Mouse (Mus musculus) heart, embryonic 15.5 days (tissue): ENCODE results near the gene Zfp91. TPM values are rescaled to one million over a fixed set of nuclear protein-coding genes. Genes with fewer than 3 reads are reported as not detected.

ENCODE experiments used
- ATAC-seq: fragments of 200-750 bp; cut with Nextera tagmentation; replicated peaks from 2 replicates; pipeline ENCODE4 v1.8.0; 2017; ENCODE audit warnings: low read depth, moderate TSS enrichment; ENCODE audit not compliant: insufficient number of reproducible peaks, insufficient read depth, low FRiP score
- H3K27ac ChIP-seq: fragments of 300-500 bp; sonication (generic); 2 replicates; pipeline ENCODE4 v1.5.1; 2015; ENCODE audit warnings: mild to moderate bottlenecking, inconsistent platforms
- H3K27me3 ChIP-seq: fragments of 300-500 bp; sonication (generic); 2 replicates; pipeline ENCODE4 v1.6.1; 2015; ENCODE audit warnings: inconsistent platforms
- H3K36me3 ChIP-seq: fragments of 300-500 bp; sonication (generic); 2 replicates; pipeline ENCODE4 v1.6.1; 2015; ENCODE audit warnings: mild to moderate bottlenecking, inconsistent platforms
- H3K4me1 ChIP-seq: fragments of 300-500 bp; sonication (generic); replicated peaks from 2 replicates; pipeline ENCODE4 v1.6.1; 2015; ENCODE audit warnings: inconsistent platforms
- H3K4me2 ChIP-seq: fragments of 300-500 bp; sonication (generic); 2 replicates; pipeline ENCODE4 v1.6.1; 2015; ENCODE audit warnings: inconsistent platforms, mild to moderate bottlenecking, moderate library complexity
- H3K4me3 ChIP-seq: fragments of 300-500 bp; sonication (generic); 2 replicates; pipeline ENCODE4 v1.5.1; 2015; ENCODE audit warnings: mild to moderate bottlenecking, inconsistent platforms
- H3K9ac ChIP-seq: fragments of 300-500 bp; sonication (generic); 2 replicates; pipeline ENCODE4 v1.6.1; 2015; ENCODE audit warnings: mild to moderate bottlenecking, inconsistent platforms
- H3K9me3 ChIP-seq: fragments of 300-500 bp; sonication (generic); replicated peaks from 2 replicates; pipeline ENCODE4 v1.6.1; 2016; ENCODE audit warnings: inconsistent platforms
- WGBS: fragments of 180-500 bp; shearing (Covaris S2); methylation state at CpG from one replicate; pipeline ENCODE4 v1.1.7; 2015; ENCODE audit warnings: mixed read lengths; 5-methylcytosine and 5-hydroxymethylcytosine counted together
- polyA plus RNA-seq: library from polyadenylated mRNA; unstranded; fragments of >200 nt; fragmentation: Nextera tagmentation; extraction: Ambion mirVana; gene quantifications from 2 replicates; pipeline ENCODE4 v1.2.1, GENCODE M21; 2015

The Zfp91 gene
- polyA plus RNA-seq, result 11.4 TPM in 2 replicates

DNA sequence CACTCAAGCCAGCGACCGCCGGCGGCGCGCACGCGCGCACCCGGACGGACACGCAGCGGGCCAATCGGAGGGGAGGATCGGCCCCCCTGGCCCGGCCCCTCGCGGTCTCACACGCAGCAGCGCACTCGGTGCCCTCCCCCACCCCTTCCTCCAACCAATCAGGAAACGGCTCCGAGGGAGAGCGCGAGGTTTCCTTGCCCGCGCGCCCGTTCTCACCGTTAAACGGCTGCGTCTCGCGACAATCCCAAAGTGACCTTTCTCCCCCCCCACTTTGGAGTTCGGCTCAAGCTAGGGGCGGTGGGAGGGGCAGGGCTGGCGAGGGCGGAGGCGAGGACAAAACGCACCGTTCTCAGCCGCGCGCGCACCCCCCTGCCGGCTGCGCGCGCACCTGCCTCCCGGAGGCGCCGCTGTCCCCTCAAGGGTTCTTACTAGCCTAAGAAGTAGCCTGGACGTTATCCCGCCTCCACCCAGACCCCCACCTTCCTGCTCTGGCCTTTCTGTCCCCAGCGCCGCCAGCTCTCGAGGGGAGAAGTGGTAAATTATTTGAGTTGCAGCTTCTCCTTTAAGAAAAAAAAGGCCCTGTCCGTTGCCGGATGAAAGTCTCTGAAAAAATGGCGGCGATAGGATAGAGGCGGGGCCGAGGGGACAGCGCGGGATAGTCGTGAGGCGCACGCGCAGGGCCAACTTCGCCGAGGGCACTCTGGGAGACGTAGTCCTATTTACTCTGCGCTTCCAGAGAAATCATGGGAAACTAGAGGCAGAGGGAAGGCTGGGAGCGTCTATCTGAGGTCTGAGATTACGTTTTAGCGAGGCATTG lies at the start of gene Zfp91, which contains the start of gene Lpxn:
Gene Zfp91 (minus strand): TSS at position 616 of the 817 bp plus-strand sequence.
Gene Lpxn (plus strand): TSS at position 683 of the 817 bp plus-strand sequence.
- Histone ChIP-seq H3K27ac (peak within 1 kb of the TSS; percentile 100), H3K4me3 (peak within 1 kb of the TSS; percentile 99), H3K36me3 (no peaks in the 10 kb centered on the region), H3K9me3 (no peaks in the 10 kb centered on the region), H3K27me3 (no peaks in the 10 kb centered on the region), H3K4me1 (peaks cover 9% of the 10 kb centered on the region), H3K9ac (peak within 1 kb of the TSS; percentile 100), H3K4me2 (peak within 1 kb of the TSS; percentile 87)
- under 1% methylated on average over 51 of the region's 76 CpGs for WGBS
- ATAC-seq, result peak; percentile 96

DNA sequence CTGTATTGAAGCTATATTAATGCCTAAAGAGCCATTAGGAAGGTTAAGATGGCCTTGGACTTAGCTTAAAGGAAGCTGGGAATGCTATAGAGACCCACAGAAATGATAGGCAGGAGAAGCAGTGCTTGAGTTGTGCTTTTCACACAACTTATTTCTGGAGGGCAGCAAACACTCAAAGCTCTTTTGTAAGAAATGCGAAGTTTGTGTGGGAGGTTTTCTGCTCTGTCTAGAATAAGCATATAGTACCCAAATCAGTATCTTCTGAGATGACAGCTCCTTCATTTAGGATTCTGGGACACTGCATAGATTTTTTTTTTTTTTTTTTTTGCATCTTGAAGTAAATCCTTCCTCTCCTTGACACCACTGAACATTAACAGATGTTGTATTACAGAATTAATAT lies 42.6 kb upstream of the Zfp91 start:
- Histone ChIP-seq H3K9ac (no peak overlapping the region), H3K27me3 (no peaks in the 10 kb centered on the region), H3K36me3 (no peaks in the 10 kb centered on the region), H3K4me3 (no peak overlapping the region), H3K9me3 (no peaks in the 10 kb centered on the region), H3K4me1 (no peaks in the 10 kb centered on the region), H3K4me2 (no peak overlapping the region), H3K27ac (no peak overlapping the region)
- ATAC-seq, result no peak
- WGBS, result 73% methylated on average over 1 of the region's 1 CpGs

DNA sequence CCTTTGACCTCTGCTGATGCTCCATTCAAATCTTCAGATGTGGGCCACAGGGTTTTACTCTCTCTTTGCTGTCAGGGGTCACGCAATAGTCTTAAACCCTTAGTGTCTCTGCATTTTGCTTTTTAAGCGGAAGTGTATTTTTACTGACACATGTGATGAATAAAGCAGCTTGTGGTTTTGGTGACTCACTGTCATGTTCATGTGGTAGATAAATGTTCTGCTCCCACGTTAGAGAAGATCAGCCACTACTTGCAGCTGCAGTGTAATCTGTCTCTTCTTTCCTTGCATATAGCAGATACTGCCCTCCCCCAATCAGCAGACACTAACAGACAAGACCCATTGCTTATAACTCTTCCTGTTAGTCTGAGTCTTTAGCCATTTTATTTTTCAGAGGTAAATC lies 37.7 kb upstream of the Zfp91 start:
- Histone ChIP-seq H3K36me3 (no peaks in the 10 kb centered on the region), H3K27me3 (no peaks in the 10 kb centered on the region), H3K4me3 (no peak overlapping the region), H3K4me2 (no peak overlapping the region), H3K9me3 (no peaks in the 10 kb centered on the region), H3K27ac (no peak overlapping the region), H3K4me1 (no peaks in the 10 kb centered on the region), H3K9ac (no peak overlapping the region)
- peak; percentile 66; the same call in 1 of the 2 replicates for ATAC-seq
- 59% methylated on average over 3 of the region's 3 CpGs for WGBS

DNA sequence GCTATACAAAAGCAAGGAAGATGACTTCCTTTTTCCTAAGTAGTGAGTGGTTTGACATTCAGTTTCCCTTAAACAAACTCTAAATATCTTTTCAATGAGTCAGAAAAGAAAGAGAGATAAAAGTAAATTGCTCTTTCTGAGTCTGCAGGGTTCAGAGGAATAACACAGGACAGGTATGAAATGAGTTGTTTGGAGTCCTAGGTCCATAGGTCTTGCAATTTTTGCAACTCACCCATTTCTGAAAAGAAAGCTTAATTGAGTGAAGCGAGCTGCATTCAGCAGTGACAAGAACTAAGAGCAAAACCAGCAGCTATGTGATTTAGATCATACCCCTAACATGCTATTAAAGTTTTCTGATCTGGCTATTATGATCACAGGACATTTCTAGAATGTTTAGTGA lies 35.6 kb upstream of the Zfp91 start:
- 58% methylated on average over 1 of the region's 1 CpGs for WGBS
- H3K4me2 ChIP-seq, result no peak overlapping the region
- ATAC-seq, result no peak
- no peak overlapping the region for H3K4me3 ChIP-seq
- H3K27me3 ChIP-seq, result no peaks in the 10 kb centered on the region
- no peak overlapping the region for H3K27ac ChIP-seq
- no peak overlapping the region for H3K9ac ChIP-seq
- no peaks in the 10 kb centered on the region for H3K9me3 ChIP-seq
- no peaks in the 10 kb centered on the region for H3K4me1 ChIP-seq
- no peaks in the 10 kb centered on the region for H3K36me3 ChIP-seq

DNA sequence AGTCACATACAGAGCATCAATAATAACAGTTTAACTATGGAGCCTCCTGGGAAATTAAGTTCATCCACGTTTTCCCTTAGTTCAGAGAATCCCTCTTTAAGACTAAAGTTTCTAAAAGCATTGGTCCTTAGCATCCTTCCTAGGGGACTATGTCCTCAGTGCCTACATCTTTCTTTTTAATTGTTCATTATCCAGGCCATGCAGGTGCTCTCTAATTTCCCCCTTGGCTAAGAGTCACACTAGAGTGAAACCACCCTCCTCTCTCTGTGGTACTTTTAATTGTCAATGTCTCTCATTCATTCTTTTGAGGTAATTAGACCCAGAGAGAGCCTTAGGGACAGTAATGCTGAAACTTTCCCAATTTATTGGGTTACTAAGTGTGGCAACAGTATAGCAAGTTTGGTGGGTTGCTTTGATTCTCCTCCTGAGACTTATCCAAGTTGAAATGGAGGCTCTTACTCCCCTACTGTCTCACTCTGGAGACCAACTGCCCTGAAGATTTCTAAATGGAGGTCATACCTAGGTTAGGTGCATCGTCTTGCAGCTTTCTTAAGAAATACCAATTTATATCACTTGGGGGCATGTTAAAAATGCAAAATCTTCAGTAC lies 35.0 kb upstream of the Zfp91 start:
- Histone ChIP-seq H3K4me2 (no peak overlapping the region), H3K9ac (no peak overlapping the region), H3K27ac (no peak overlapping the region), H3K4me3 (no peak overlapping the region), H3K4me1 (no peaks in the 10 kb centered on the region), H3K9me3 (no peaks in the 10 kb centered on the region), H3K36me3 (no peaks in the 10 kb centered on the region), H3K27me3 (no peaks in the 10 kb centered on the region)
- 64% methylated on average over 2 of the region's 2 CpGs for WGBS
- no peak for ATAC-seq

DNA sequence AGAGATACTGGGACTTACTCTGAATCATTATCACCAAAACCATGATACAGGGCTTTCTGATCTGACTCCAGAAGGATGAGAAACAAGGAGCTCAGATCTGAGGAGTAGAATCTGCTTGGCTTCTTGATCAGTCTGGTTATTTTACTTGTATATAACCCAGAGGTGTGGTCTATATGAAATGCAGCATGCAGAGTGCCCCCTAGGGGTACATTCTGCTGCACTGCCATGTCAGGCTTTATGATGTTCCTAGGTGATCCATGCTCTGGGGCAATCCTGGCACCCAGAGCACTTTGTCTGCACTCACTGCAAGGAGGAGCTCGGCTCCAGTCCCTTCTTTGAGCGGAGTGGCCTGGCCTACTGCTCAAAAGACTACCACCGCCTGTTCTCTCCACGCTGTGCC lies 28.6 kb upstream of the Zfp91 start:
- Histone ChIP-seq H3K9me3 (no peaks in the 10 kb centered on the region), H3K36me3 (no peaks in the 10 kb centered on the region), H3K27me3 (no peaks in the 10 kb centered on the region), H3K9ac (no peak overlapping the region), H3K4me3 (no peak overlapping the region), H3K4me2 (no peak overlapping the region), H3K4me1 (no peaks in the 10 kb centered on the region), H3K27ac (no peak overlapping the region)
- 61% methylated on average over 4 of the region's 4 CpGs for WGBS
- no peak for ATAC-seq

DNA sequence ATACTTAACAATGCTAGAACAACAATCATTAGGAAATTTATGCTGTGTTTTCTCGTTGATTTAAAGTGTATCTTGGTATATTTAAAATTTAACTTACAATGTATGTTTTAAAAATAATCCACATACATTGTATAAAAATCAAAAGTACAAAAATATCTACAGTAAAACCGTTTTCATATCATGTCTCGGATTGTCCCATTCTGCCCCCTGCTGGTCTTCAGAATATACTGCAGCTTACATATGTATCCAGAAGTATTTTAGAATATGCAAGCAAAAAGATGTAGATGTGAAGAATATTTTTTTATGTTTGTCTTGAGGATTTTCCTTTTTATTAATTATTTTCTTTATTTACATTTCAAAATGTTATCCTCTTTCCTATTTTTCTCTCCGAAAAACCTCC lies 24.5 kb upstream of the Zfp91 start:
- Histone ChIP-seq H3K36me3 (no peaks in the 10 kb centered on the region), H3K9ac (no peak overlapping the region), H3K4me1 (no peaks in the 10 kb centered on the region), H3K9me3 (no peaks in the 10 kb centered on the region), H3K27ac (no peak overlapping the region), H3K4me3 (no peak overlapping the region), H3K27me3 (no peaks in the 10 kb centered on the region), H3K4me2 (no peak overlapping the region)
- ATAC-seq, result no peak
- 29% methylated on average over 4 of the region's 4 CpGs for WGBS

DNA sequence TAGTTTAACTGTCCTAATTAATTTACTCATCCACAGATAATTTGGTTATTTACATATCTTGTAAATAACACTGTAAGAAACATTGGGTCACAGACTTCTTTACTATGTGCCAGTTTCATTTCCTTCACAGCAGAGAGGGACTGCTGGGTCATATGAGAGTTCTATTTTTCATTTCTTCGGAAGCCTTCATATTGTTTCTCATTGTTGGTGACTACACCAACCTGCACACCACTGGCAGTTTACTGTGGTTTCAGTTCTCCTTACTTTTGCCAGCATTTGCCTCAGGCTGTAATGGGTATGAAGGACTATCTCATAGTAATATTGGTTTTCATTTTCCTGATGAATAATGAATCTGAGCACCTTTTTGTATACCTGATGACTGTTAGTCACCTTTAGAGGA lies 22.6 kb upstream of the Zfp91 start:
- ATAC-seq, result no peak
- H3K4me2 ChIP-seq, result no peak overlapping the region
- H3K9me3 ChIP-seq, result no peaks in the 10 kb centered on the region
- no peak overlapping the region for H3K4me3 ChIP-seq
- no peaks in the 10 kb centered on the region for H3K27me3 ChIP-seq
- H3K36me3 ChIP-seq, result no peaks in the 10 kb centered on the region
- H3K4me1 ChIP-seq, result no peaks in the 10 kb centered on the region
- WGBS, result 76% methylated on average over 1 of the region's 1 CpGs
- no peak overlapping the region for H3K9ac ChIP-seq
- no peak overlapping the region for H3K27ac ChIP-seq

DNA sequence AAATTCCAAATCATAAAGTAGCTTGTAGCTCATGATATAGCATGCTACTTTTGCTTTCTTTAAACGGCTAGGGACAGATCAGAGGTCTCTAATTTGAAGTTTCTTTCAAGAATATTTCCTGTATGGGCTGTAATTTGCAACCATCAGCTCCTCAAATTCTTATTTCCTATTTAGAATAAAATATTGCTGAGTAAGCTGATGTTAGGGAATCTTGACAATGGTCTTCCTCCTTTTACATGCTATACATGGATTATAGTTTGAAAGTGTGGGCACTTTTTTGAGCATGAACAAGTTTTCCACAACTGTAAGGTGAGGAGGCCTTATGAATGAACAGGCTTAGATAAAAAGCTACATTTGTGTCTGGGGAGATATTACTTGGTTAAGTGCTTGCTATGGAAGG lies 18.0 kb upstream of the Zfp91 start:
- no peak overlapping the region for H3K4me2 ChIP-seq
- no peak for ATAC-seq

DNA sequence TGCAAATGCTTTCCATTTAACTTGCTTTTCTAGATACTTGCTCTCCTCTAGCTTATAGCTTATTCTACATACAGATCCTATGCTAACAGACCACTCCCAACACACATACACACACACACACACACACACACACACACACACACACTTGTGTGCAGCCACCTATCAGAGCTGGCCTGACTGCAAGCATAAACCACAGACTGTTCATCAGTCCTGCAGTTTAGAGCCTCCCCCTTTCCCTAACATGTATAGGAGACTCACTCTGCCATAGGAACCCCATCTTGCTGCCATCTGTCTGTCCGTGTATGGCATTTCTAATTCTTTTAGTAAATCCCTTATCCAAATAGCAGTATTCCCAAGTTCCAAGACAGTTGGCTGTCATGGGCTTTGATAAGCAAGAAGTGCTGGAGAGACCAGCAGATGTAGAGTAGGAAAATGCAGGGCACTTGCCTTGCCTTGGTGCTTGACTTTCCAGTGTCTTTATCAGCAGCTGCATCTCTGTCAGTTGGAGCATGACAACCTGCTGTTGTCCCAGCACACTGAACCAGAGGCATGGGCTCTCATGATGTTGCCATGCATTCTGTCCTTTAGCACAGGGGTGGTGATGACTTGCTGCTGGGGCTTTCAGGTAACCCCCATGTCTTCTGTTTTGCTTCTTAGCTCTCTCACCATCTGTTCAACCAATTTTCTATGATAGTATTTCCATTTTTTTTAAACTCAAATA lies 16.9 kb upstream of the Zfp91 start:
- 46% methylated on average over 1 of the region's 1 CpGs for WGBS
- Histone ChIP-seq H3K27me3 (no peaks in the 10 kb centered on the region), H3K27ac (no peak overlapping the region), H3K9me3 (no peaks in the 10 kb centered on the region), H3K4me2 (no peak overlapping the region), H3K4me3 (no peak overlapping the region), H3K9ac (no peak overlapping the region), H3K36me3 (no peaks in the 10 kb centered on the region), H3K4me1 (no peaks in the 10 kb centered on the region)
- ATAC-seq, result no peak

More for the DNA sequence above, 18.0 kb upstream of the Zfp91 start:
- Histone ChIP-seq H3K4me3 (no peak overlapping the region), H3K36me3 (no peaks in the 10 kb centered on the region), H3K27ac (no peak overlapping the region), H3K9me3 (no peaks in the 10 kb centered on the region), H3K4me1 (no peaks in the 10 kb centered on the region), H3K9ac (no peak overlapping the region), H3K27me3 (no peaks in the 10 kb centered on the region)
- whole genome bisulfite sequencing, result 66% methylated on average over 1 of the region's 1 CpGs

DNA sequence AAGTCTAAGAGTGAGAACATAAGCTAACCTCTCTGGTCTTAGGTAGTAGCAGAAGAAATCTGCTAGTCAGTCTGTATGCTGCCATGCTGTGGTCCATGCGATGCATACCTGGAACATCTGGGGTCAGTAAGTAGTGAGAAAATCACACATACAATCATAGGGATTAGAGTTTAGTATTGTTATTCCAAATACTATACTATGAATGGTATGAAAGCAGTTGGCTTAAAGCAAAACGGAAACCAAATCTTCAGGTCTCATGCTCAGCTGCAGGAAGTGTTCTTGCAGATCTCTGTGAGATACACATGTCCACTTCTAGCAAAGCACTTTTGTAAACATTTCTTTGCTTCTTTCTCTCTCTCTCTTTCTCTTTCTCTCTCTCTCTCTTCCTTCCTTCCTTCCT lies 10.3 kb upstream of the Zfp91 start:
- Histone ChIP-seq H3K4me2 (no peak overlapping the region), H3K27ac (no peak overlapping the region), H3K4me3 (no peak overlapping the region), H3K9me3 (no peaks in the 10 kb centered on the region), H3K27me3 (no peaks in the 10 kb centered on the region), H3K9ac (no peak overlapping the region), H3K36me3 (no peaks in the 10 kb centered on the region), H3K4me1 (no peaks in the 10 kb centered on the region)
- no peak for ATAC-seq
- 67% methylated on average over 2 of the region's 2 CpGs for WGBS
